Mouse (Mus musculus): ENCODE measurements around the gene Tmem273. TPM values are rescaled to one million over a fixed set of nuclear protein-coding genes. Genes with fewer than 3 reads are reported as not detected.

Gene Tmem273
- polyA plus RNA-seq, 1 experiment from 2014 or later, result 0.24 TPM

GRCm38 (mm10) chr14:32836191-32836590, 50.4 kb downstream of the Tmem273 start:
- Histone ChIP-seq H3K4me2 (replicated peaks) (no peak overlapping the region), H3K9ac (replicated peaks) (no peak overlapping the region), H3K9me3 (no peaks in the 10 kb centered on the region), H3K4me1 (replicated peaks) (no peaks in the 10 kb centered on the region), H3K36me3 (no peaks in the 10 kb centered on the region), H3K27me3 (no peaks in the 10 kb centered on the region), H3K27ac (no peak overlapping the region), H3K4me3 (replicated peaks) (no peak overlapping the region)
- ATAC-seq, result no peak
- WGBS, result 95% methylated on average over 11 of the region's 11 CpGs

GRCm38 (mm10) chr14:32842052-32842451, 56.3 kb downstream of the Tmem273 start:
- Histone ChIP-seq H3K9me3 (no peaks in the 10 kb centered on the region), H3K4me1 (replicated peaks) (no peaks in the 10 kb centered on the region), H3K4me3 (replicated peaks) (no peak overlapping the region), H3K27ac (no peak overlapping the region), H3K4me2 (replicated peaks) (no peak overlapping the region), H3K9ac (replicated peaks) (no peak overlapping the region), H3K27me3 (no peaks in the 10 kb centered on the region), H3K36me3 (no peaks in the 10 kb centered on the region)
- ATAC-seq, result no peak

GRCm38 (mm10) chr14:32854059-32854458, 68.3 kb downstream of the Tmem273 start:
- Histone ChIP-seq H3K4me3 (replicated peaks) (no peak overlapping the region), H3K9me3 (no peaks in the 10 kb centered on the region), H3K9ac (replicated peaks) (no peak overlapping the region), H3K27ac (no peak overlapping the region), H3K36me3 (no peaks in the 10 kb centered on the region), H3K27me3 (peaks cover 30% of the 10 kb centered on the region), H3K4me1 (replicated peaks) (peaks cover 8% of the 10 kb centered on the region; the same call in 1 of the 2 replicates), H3K4me2 (replicated peaks) (no peak overlapping the region)
- 93% methylated on average over 4 of the region's 4 CpGs for WGBS
- no peak for ATAC-seq

- peak overlapping the region; percentile 52 for H3K4me3 ChIP-seq (replicated peaks)
- ATAC-seq, result no peak
- H3K9me3 ChIP-seq, result no peaks in the 10 kb centered on the region
- peaks cover 10% of the 10 kb centered on the region; the same call in 1 of the 2 replicates for H3K4me1 ChIP-seq (replicated peaks)
- no peaks in the 10 kb centered on the region for H3K36me3 ChIP-seq
- 0 out of 2 replicates have a peak overlapping the region, but pooled peaks have one; percentile 68 for H3K9ac ChIP-seq (replicated peaks)
- no peak overlapping the region for H3K27ac ChIP-seq
- WGBS, result 44% methylated on average over 5 of the region's 5 CpGs
- peaks cover 31% of the 10 kb centered on the region for H3K27me3 ChIP-seq
- H3K4me2 ChIP-seq (replicated peaks), result peak overlapping the region; percentile 77
Observed at GRCm38 (mm10) chr14:32856246-32856645, 70.5 kb downstream of the Tmem273 start.

GRCm38 (mm10) chr14:32856681-32857328, 71.0 kb downstream of the Tmem273 start, which contains the start of gene Vstm4:
TSS of gene Vstm4 (plus strand) at chr14:32856756.
- peak; percentile 85 for ATAC-seq

GRCm38 (mm10) chr14:32858361-32858760, 72.6 kb downstream of the Tmem273 start:
- WGBS, result 92% methylated on average over 10 of the region's 10 CpGs
- no peak overlapping the region for H3K4me3 ChIP-seq (replicated peaks)
- no peak for ATAC-seq
- H3K36me3 ChIP-seq, result no peaks in the 10 kb centered on the region
- H3K9ac ChIP-seq (replicated peaks), result no peak overlapping the region
- no peak overlapping the region for H3K27ac ChIP-seq
- H3K4me1 ChIP-seq (replicated peaks), result peaks cover 11% of the 10 kb centered on the region; the same call in 1 of the 2 replicates
- no peaks in the 10 kb centered on the region for H3K9me3 ChIP-seq
- H3K4me2 ChIP-seq (replicated peaks), result no peak overlapping the region
- peaks cover 31% of the 10 kb centered on the region for H3K27me3 ChIP-seq

More at GRCm38 (mm10) chr14:32856681-32857328, 71.0 kb downstream of the Tmem273 start, which contains the start of gene Vstm4:
- H3K36me3 ChIP-seq, result no peaks in the 10 kb centered on the region
- H3K27me3 ChIP-seq, result peaks cover 31% of the 10 kb centered on the region
- no peak within 1 kb of the TSS for H3K27ac ChIP-seq
- peaks cover 11% of the 10 kb centered on the region; the same call in 1 of the 2 replicates for H3K4me1 ChIP-seq (replicated peaks)
- H3K4me2 ChIP-seq (replicated peaks), result peak within 1 kb of the TSS; percentile 77
- H3K4me3 ChIP-seq (replicated peaks), result peak within 1 kb of the TSS; percentile 52
- H3K9ac ChIP-seq (replicated peaks), result peak within 1 kb of the TSS; percentile 68
- no peaks in the 10 kb centered on the region for H3K9me3 ChIP-seq
- WGBS, result under 1% methylated on average over 52 of the region's 68 CpGs

- Histone ChIP-seq H3K36me3 (no peaks in the 10 kb centered on the region), H3K27ac (no peak overlapping the region), H3K4me2 (replicated peaks) (no peak overlapping the region), H3K4me1 (replicated peaks) (peaks cover 11% of the 10 kb centered on the region; the same call in 1 of the 2 replicates), H3K27me3 (peaks cover 31% of the 10 kb centered on the region), H3K9me3 (no peaks in the 10 kb centered on the region), H3K9ac (replicated peaks) (no peak overlapping the region), H3K4me3 (replicated peaks) (no peak overlapping the region)
- WGBS, result 81% methylated on average over 6 of the region's 6 CpGs
- ATAC-seq, result no peak
Observed at GRCm38 (mm10) chr14:32858941-32859510, 73.3 kb downstream of the Tmem273 start.

- WGBS, result 58% methylated on average over 11 of the region's 11 CpGs
- Histone ChIP-seq H3K36me3 (no peaks in the 10 kb centered on the region), H3K4me2 (replicated peaks) (no peak overlapping the region), H3K4me1 (replicated peaks) (peaks cover 11% of the 10 kb centered on the region; the same call in 1 of the 2 replicates), H3K9ac (replicated peaks) (no peak overlapping the region), H3K4me3 (replicated peaks) (no peak overlapping the region), H3K27me3 (peaks cover 31% of the 10 kb centered on the region), H3K27ac (no peak overlapping the region), H3K9me3 (no peaks in the 10 kb centered on the region)
- ATAC-seq, result no peak
Observed at GRCm38 (mm10) chr14:32859831-32860569, 74.2 kb downstream of the Tmem273 start.

- Histone ChIP-seq H3K27me3 (peaks cover 24% of the 10 kb centered on the region), H3K36me3 (no peaks in the 10 kb centered on the region), H3K9ac (replicated peaks) (no peak overlapping the region), H3K27ac (no peak overlapping the region), H3K4me2 (replicated peaks) (no peak overlapping the region), H3K9me3 (no peaks in the 10 kb centered on the region), H3K4me3 (replicated peaks) (no peak overlapping the region), H3K4me1 (replicated peaks) (peaks cover 11% of the 10 kb centered on the region; the same call in 1 of the 2 replicates)
- WGBS, result 52% methylated on average over 6 of the region's 6 CpGs
- no peak for ATAC-seq
Observed at GRCm38 (mm10) chr14:32861149-32861581, 75.4 kb downstream of the Tmem273 start.

GRCm38 (mm10) chr14:32861656-32862055, 75.9 kb downstream of the Tmem273 start:
- ATAC-seq, result no peak
- Histone ChIP-seq H3K27me3 (peaks cover 20% of the 10 kb centered on the region), H3K4me3 (replicated peaks) (no peak overlapping the region), H3K27ac (no peak overlapping the region), H3K9ac (replicated peaks) (no peak overlapping the region), H3K4me1 (replicated peaks) (peaks cover 9% of the 10 kb centered on the region; the same call in 1 of the 2 replicates), H3K4me2 (replicated peaks) (no peak overlapping the region), H3K36me3 (no peaks in the 10 kb centered on the region), H3K9me3 (no peaks in the 10 kb centered on the region)
- whole genome bisulfite sequencing, result 50% methylated on average over 2 of the region's 2 CpGs

GRCm38 (mm10) chr14:32865331-32865730, 79.6 kb downstream of the Tmem273 start:
- Histone ChIP-seq H3K27me3 (no peaks in the 10 kb centered on the region), H3K9me3 (no peaks in the 10 kb centered on the region), H3K9ac (replicated peaks) (no peak overlapping the region), H3K4me1 (replicated peaks) (0 out of 2 replicates have a peak, but pooled peaks cover 3% of the 10 kb centered on the region), H3K27ac (no peak overlapping the region), H3K4me3 (replicated peaks) (no peak overlapping the region), H3K4me2 (replicated peaks) (no peak overlapping the region), H3K36me3 (no peaks in the 10 kb centered on the region)
- ATAC-seq, result no peak
- 82% methylated on average over 3 of the region's 3 CpGs for WGBS
